Mouse (Mus musculus) kidney, adult 9 months (tissue): Measurements from ENCODE around the gene Wfdc9.

ENCODE experiments used
- DNase-seq: peaks from one replicate; pipeline ENCODE4 v3.0.0; 2022

The Wfdc9 gene

DNA sequence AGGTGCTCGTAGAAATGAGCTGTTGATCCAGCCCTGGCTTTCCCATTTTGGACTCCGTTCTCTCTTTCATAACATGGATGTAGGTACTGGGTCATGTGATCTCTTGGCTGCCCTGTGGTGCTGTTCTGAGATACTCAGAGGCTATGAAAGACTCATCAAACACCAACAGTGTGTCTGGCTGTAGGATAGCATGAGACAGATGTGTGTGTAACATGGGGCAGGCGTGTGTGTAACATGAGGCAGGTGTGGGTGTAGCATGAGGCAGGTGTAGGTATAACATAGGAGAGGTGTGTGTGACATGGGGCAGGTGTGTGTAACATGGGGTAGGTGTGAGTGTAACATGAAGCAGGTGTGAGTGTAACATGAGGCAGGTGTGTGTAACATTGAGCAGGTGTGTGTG is 41.0 kb downstream of the Wfdc9 start:
- no peak for DNase-seq

DNA sequence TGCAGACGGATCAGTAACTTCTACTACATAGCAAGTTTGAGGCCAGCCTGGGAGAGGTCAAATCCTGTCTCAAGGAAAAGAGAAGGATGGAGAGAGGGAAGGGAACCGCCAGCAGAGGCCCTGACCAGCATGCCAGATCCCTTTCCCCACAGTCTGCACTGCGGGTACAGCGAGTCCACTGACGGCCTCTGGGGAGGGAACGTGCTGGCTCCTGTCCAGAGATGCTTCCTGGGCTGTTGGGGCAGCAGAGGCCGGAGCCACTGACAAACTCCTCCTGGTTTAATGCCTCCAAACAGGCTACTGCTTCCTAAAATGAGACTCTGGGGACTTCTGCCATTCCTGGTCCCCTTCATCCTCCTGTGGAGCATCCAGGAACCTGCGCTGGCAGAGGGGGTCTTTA is 42.9 kb downstream of the Wfdc9 start, which contains the start of the genes Wfdc6b and Wfdc8:
Gene Wfdc6b (plus strand): TSS at position 52 of the 400 bp plus-strand sequence.
Gene Wfdc8 (minus strand): TSS at position 156 of the 400 bp plus-strand sequence.
- peak; percentile 25 for DNase-seq

GRCm38 (mm10) chr2:164608781-164609180 is 47.6 kb downstream of the Wfdc9 start:
- DNase-seq: no peak

DNA sequence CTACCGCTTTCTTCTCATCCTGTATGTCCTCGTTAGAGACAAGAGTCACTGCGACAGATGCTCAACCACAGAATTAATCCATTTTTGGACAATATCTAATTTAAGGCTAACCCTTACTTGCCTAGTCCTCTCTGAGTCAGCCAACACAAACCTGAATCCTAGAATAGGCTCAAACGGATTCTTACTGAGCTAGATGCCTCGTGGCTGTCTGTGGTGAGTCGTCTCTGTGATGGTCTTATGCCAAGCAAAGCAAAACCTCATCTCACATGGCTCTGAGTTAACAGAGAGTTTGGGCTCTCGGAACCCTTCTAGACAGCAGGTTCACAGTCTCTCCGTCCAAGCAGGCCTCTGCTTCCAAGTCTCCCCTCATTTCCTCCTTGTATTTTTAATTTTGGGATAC is 52.0 kb downstream of the Wfdc9 start:
- DNase-seq: no peak

- no peak for DNase-seq
These were observed 52.9 kb downstream of the Wfdc9 start for GRCm38 (mm10) chr2:164603482-164603881.

- no peak for DNase-seq
These were observed 56.2 kb downstream of the Wfdc9 start for GRCm38 (mm10) chr2:164600179-164600578.
